Mouse (Mus musculus) embryo, embryonic 9.5 days (tissue): ENCODE data around the gene Mtmr14.

ENCODE experiments used
- DNase-seq: peaks from one replicate; pipeline ENCODE4 v3.0.0-alpha.2; 2017; ENCODE audit errors: extremely low spot score

Mtmr14 gene

GRCm38 (mm10) chr6:113237542-113238270 lies at the start of gene Mtmr14:
Gene Mtmr14, plus strand, starts transcription at chr6:113237843.
- DNase-seq, result peak; percentile 99

GRCm38 (mm10) chr6:113193765-113194460 lies 43.7 kb upstream of the Mtmr14 start:
- peak; percentile 60 for DNase-seq

- no peak for DNase-seq
Observed at GRCm38 (mm10) chr6:113194517-113194840, 43.2 kb upstream of the Mtmr14 start.

- peak; percentile 49 for DNase-seq
Observed at GRCm38 (mm10) chr6:113194841-113195595, 42.6 kb upstream of the Mtmr14 start, which contains the start of gene Lhfpl4. Gene Lhfpl4, minus strand, starts transcription at chr6:113195384.

- peak; percentile 9 for DNase-seq
Observed at GRCm38 (mm10) chr6:113195596-113195992, 42.0 kb upstream of the Mtmr14 start.

GRCm38 (mm10) chr6:113216280-113216679 lies 21.4 kb upstream of the Mtmr14 start:
- no peak for DNase-seq

DNA sequence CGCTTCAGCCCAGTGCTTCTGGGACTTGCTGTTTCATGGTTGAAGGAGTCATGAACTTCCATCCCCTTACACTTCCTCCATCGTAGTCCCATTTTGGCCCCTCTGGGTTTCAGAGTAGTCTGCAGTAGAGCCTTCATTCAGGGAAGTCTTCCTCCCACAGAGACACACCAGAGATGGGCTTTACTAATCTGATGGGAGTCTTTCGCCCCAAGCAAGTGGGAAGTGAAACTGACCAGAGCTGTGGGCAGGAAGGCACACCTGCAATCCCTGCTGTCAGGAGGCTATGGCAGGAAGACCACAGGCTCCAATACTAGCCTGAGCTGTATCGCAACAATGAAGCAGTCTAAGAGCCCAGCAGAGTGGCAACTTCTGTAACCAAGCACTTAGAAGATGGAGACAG lies 11.8 kb upstream of the Mtmr14 start:
- DNase-seq, result no peak

- DNase-seq, result no peak
Observed at GRCm38 (mm10) chr6:113226705-113227104, 10.9 kb upstream of the Mtmr14 start.

GRCm38 (mm10) chr6:113235141-113235540 lies 2.5 kb upstream of the Mtmr14 start:
- DNase-seq, result no peak

GRCm38 (mm10) chr6:113238442-113238841 lies 799 bp downstream of the Mtmr14 start:
- no peak for DNase-seq

DNA sequence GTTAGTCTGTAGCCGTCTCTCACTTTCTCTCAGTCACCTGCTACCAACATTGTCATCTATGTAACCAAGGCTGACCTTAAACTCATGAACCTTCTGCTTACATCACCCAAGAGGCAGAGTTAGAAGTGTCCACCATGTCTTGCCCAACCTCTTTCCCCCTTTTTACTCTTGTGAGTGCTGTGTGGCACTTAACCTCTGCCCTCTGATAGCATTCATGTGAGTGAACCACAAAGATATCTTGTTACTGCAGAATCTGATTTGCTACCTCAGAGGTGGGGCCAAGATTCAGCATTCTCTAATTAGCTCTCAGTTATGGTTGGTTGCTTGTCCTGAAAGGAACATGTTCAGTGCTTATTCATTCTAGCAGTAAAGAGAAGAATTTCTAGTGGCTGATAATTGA lies 5.1 kb downstream of the Mtmr14 start:
- DNase-seq, result no peak

DNA sequence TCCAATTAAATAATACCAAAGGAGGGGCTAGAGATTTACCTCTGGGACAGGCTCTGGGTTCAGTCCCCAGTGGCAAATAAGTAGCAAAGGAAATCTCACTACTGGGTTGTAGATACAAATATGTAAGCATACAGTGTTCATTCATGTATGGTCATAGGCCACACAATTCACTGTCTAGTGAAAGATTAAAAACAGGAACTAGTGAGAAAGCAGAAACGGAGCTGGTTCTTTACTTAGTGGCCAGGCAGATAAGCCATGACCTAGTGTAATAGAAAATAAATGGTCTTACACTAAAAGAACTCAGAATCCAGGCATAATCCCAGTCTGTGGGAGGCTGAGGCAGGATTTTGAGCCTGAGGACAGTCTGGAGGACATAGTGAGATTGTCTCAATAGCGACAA lies 7.9 kb downstream of the Mtmr14 start:
- no peak for DNase-seq

DNA sequence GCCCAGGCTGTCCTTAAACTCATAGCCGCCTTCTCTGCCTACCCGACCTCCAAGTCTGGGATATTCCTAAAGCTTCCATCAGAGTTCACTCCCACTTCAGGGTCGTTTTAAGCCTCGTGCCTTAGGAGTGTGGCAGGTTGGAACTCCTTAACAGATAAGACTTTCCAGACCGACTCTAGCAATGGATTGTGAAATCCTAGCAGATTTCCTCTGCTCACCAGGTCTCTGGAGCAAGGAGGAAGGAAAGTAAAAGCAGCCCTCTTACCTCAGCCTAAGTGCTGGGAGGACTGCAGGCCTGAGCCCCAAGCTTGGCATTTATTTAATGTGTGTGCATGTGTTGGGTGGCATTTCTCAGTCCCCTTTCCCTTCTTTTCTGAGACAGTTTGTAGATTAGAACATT lies 13.1 kb downstream of the Mtmr14 start:
- no peak for DNase-seq

GRCm38 (mm10) chr6:113251921-113252320 lies 14.3 kb downstream of the Mtmr14 start:
- no peak for DNase-seq

- DNase-seq, result no peak
Observed at GRCm38 (mm10) chr6:113254899-113255298, 17.3 kb downstream of the Mtmr14 start.

- no peak for DNase-seq
Observed at GRCm38 (mm10) chr6:113261174-113261858, 23.7 kb downstream of the Mtmr14 start.

GRCm38 (mm10) chr6:113263531-113263930 lies 25.9 kb downstream of the Mtmr14 start:
- no peak for DNase-seq

- DNase-seq, result no peak
Observed at GRCm38 (mm10) chr6:113264429-113264828, 26.8 kb downstream of the Mtmr14 start.

GRCm38 (mm10) chr6:113266996-113267655 lies 29.5 kb downstream of the Mtmr14 start:
- DNase-seq, result no peak

DNA sequence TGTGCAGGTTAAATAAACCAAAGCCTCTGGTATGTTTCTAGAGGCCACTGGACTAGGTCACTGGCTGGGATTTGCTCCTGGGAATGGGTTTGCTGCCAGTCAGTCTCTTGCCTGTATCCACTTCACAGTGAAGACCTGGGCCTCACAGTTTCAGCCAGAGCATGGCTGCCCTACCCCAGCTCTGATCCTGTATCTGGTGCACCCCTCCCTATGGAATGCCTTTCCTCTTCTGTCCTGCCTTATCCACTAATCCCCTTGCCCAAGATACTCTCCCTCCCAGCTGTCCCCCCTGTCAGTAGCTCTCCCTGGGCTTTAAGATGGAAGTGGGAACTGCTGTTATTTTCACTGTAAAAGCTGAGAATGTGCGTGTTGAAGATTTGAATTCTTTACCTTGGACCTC lies 30.3 kb downstream of the Mtmr14 start:
- DNase-seq, result no peak

- DNase-seq, result no peak
Observed at GRCm38 (mm10) chr6:113272365-113272764, 34.7 kb downstream of the Mtmr14 start.

DNA sequence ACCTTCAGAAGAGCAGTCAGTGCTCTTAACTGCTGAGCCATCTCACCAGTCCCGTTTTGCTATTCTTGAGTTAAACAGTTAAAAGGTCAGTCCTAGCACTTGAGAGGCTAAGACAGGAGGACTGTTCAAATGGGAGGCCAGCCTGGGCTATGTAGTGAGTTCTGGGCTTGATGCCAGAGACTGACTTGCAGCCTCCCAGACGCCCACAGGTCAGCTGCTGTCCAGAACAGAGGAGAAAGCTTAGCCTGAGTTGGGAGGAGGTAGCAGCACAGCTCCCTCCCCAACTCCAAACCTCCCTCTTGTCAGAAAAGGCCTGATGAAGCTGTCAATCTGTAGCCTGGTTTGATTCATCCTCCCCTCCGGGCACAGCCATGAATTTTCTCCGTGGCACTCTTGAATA lies 39.2 kb downstream of the Mtmr14 start:
- DNase-seq, result no peak
